Mouse (Mus musculus) liver, embryonic 16.5 days (tissue): ENCODE data around the gene Tmem213. TPM values are rescaled to one million over a fixed set of nuclear protein-coding genes. Genes with fewer than 3 reads are reported as not detected.
A peak's percentile ranks its signal among the peaks of the same experiment; 100 is the strongest.

Experiments
- ATAC-seq: fragments of 200-750 bp; cut with Nextera tagmentation; 2 replicates; pipeline ENCODE4 v1.8.0; 2017; ENCODE audit warnings: low read depth, mild to moderate bottlenecking, moderate number of reproducible peaks, moderate library complexity
- H3K27ac ChIP-seq: fragments of 300-500 bp; sonication (generic); 2 replicates; pipeline ENCODE4 v1.5.1; 2014; ENCODE audit warnings: mild to moderate bottlenecking, low read length
- H3K27me3 ChIP-seq: fragments of 300-500 bp; sonication (generic); 2 replicates; pipeline ENCODE4 v1.6.1; 2014; ENCODE audit warnings: low read depth, low read length, mixed read lengths; ENCODE audit not compliant: control insufficient read depth, insufficient read depth
- H3K36me3 ChIP-seq: fragments of 300-500 bp; sonication (generic); 2 replicates; pipeline ENCODE4 v1.6.1; 2014; ENCODE audit warnings: mild to moderate bottlenecking; ENCODE audit not compliant: control insufficient read depth, insufficient read depth
- H3K4me1 ChIP-seq: fragments of 300-500 bp; sonication (generic); 2 replicates; pipeline ENCODE4 v1.6.1; 2014; ENCODE audit warnings: low read depth, low read length, mixed read lengths; ENCODE audit not compliant: control insufficient read depth
- H3K4me2 ChIP-seq: fragments of 300-500 bp; sonication (generic); 2 replicates; pipeline ENCODE4 v1.6.1; 2014; ENCODE audit warnings: low read depth, low read length, mixed read lengths
- H3K4me3 ChIP-seq: fragments of 300-500 bp; sonication (generic); 2 replicates; pipeline ENCODE4 v1.5.1; 2014; ENCODE audit warnings: low read depth, mild to moderate bottlenecking, low read length
- H3K9ac ChIP-seq: fragments of 300-500 bp; sonication (generic); 2 replicates; pipeline ENCODE4 v1.6.1; 2014; ENCODE audit warnings: low read depth, low read length
- H3K9me3 ChIP-seq: fragments of 300-500 bp; sonication (generic); replicated peaks from 2 replicates; pipeline ENCODE4 v1.6.1; 2016; ENCODE audit warnings: low read length; ENCODE audit not compliant: control insufficient read depth
- WGBS: fragments of 180-500 bp; shearing (Covaris S2); extraction: QIAGEN DNeasy Blood & Tissue Kit; methylation state at CpG from one replicate; pipeline ENCODE4 v1.1.7; 2014; ENCODE audit not compliant: insufficient replicate concordance; 5-methylcytosine and 5-hydroxymethylcytosine counted together
- polyA plus RNA-seq: library from polyadenylated mRNA; unstranded; fragments of >200 nt; fragmentation: Nextera tagmentation; extraction: Ambion mirVana; gene quantifications from 2 replicates; pipeline ENCODE4 v1.2.1, GENCODE M21; 2015

Tmem213 gene
- polyA plus RNA-seq, 1 experiment from 2014 or later, result not detected

GRCm38 (mm10) chr6:38081727-38082341, 27.2 kb upstream of the Tmem213 start:
- Histone ChIP-seq H3K4me1 (no peaks in the 10 kb centered on the region; the same call in 1 of the 2 replicates), H3K36me3 (no peaks in the 10 kb centered on the region), H3K4me3 (no peak overlapping the region), H3K27ac (no peak overlapping the region), H3K27me3 (no peaks in the 10 kb centered on the region), H3K4me2 (no peak overlapping the region), H3K9me3 (no peaks in the 10 kb centered on the region), H3K9ac (no peak overlapping the region)
- WGBS, result 62% methylated on average over 11 of the region's 11 CpGs
- ATAC-seq, result peak; percentile 67

- no peak for ATAC-seq
- Histone ChIP-seq H3K9me3 (no peaks in the 10 kb centered on the region), H3K9ac (no peak overlapping the region), H3K4me1 (no peaks in the 10 kb centered on the region; the same call in 1 of the 2 replicates), H3K4me2 (no peak overlapping the region), H3K4me3 (no peak overlapping the region), H3K27ac (no peak overlapping the region), H3K36me3 (no peaks in the 10 kb centered on the region), H3K27me3 (no peaks in the 10 kb centered on the region)
- 37% methylated on average over 4 of the region's 4 CpGs for WGBS
Measured at GRCm38 (mm10) chr6:38083204-38083603, 25.9 kb upstream of the Tmem213 start.

- H3K27ac ChIP-seq, result no peak overlapping the region
- no peak for ATAC-seq
- no peak overlapping the region for H3K9ac ChIP-seq
- no peaks in the 10 kb centered on the region for H3K9me3 ChIP-seq
- no peaks in the 10 kb centered on the region for H3K27me3 ChIP-seq
- no peak overlapping the region for H3K4me2 ChIP-seq
- 65% methylated on average over 9 of the region's 9 CpGs for WGBS
- no peaks in the 10 kb centered on the region for H3K36me3 ChIP-seq
- H3K4me3 ChIP-seq, result no peak overlapping the region
- no peaks in the 10 kb centered on the region for H3K4me1 ChIP-seq
Measured at GRCm38 (mm10) chr6:38087242-38088026, 21.6 kb upstream of the Tmem213 start.

GRCm38 (mm10) chr6:38092539-38092938, 16.5 kb upstream of the Tmem213 start:
- no peaks in the 10 kb centered on the region for H3K4me1 ChIP-seq
- H3K9ac ChIP-seq, result no peak overlapping the region
- no peak for ATAC-seq
- no peaks in the 10 kb centered on the region for H3K36me3 ChIP-seq
- no peak overlapping the region for H3K4me2 ChIP-seq
- no peak overlapping the region for H3K4me3 ChIP-seq
- 78% methylated on average over 8 of the region's 8 CpGs for WGBS
- no peak overlapping the region for H3K27ac ChIP-seq
- H3K27me3 ChIP-seq, result no peaks in the 10 kb centered on the region
- H3K9me3 ChIP-seq, result no peaks in the 10 kb centered on the region

GRCm38 (mm10) chr6:38094701-38095100, 14.4 kb upstream of the Tmem213 start:
- H3K9ac ChIP-seq, result no peak overlapping the region
- no peaks in the 10 kb centered on the region for H3K36me3 ChIP-seq
- ATAC-seq, result no peak
- no peak overlapping the region for H3K4me2 ChIP-seq
- no peak overlapping the region for H3K27ac ChIP-seq
- H3K4me3 ChIP-seq, result no peak overlapping the region
- H3K27me3 ChIP-seq, result no peaks in the 10 kb centered on the region
- no peaks in the 10 kb centered on the region for H3K4me1 ChIP-seq
- H3K9me3 ChIP-seq, result no peaks in the 10 kb centered on the region
- 76% methylated on average over 10 of the region's 10 CpGs for WGBS

GRCm38 (mm10) chr6:38096961-38097370, 12.1 kb upstream of the Tmem213 start:
- WGBS, result 35% methylated on average over 5 of the region's 5 CpGs
- H3K4me3 ChIP-seq, result no peak overlapping the region
- no peak overlapping the region for H3K9ac ChIP-seq
- no peaks in the 10 kb centered on the region for H3K4me1 ChIP-seq
- H3K4me2 ChIP-seq, result no peak overlapping the region
- no peaks in the 10 kb centered on the region for H3K27me3 ChIP-seq
- H3K27ac ChIP-seq, result no peak overlapping the region
- no peaks in the 10 kb centered on the region for H3K9me3 ChIP-seq
- no peak for ATAC-seq
- no peaks in the 10 kb centered on the region for H3K36me3 ChIP-seq

- no peaks in the 10 kb centered on the region for H3K4me1 ChIP-seq
- 70% methylated on average over 7 of the region's 7 CpGs for WGBS
- ATAC-seq, result no peak
- H3K9ac ChIP-seq, result no peak overlapping the region
- no peaks in the 10 kb centered on the region for H3K9me3 ChIP-seq
- H3K36me3 ChIP-seq, result no peaks in the 10 kb centered on the region
- H3K27me3 ChIP-seq, result no peaks in the 10 kb centered on the region
- no peak overlapping the region for H3K27ac ChIP-seq
- H3K4me3 ChIP-seq, result no peak overlapping the region
- no peak overlapping the region for H3K4me2 ChIP-seq
Measured at GRCm38 (mm10) chr6:38102216-38102795, 6.7 kb upstream of the Tmem213 start.

GRCm38 (mm10) chr6:38103775-38104174, 5.3 kb upstream of the Tmem213 start:
- Histone ChIP-seq H3K27ac (no peak overlapping the region), H3K27me3 (no peaks in the 10 kb centered on the region), H3K4me1 (no peaks in the 10 kb centered on the region), H3K9ac (no peak overlapping the region), H3K36me3 (no peaks in the 10 kb centered on the region), H3K4me3 (no peak overlapping the region), H3K9me3 (no peaks in the 10 kb centered on the region), H3K4me2 (no peak overlapping the region)
- ATAC-seq, result 0 out of 2 replicates have a peak, but pooled peaks have one; percentile 30
- 22% methylated on average over 6 of the region's 6 CpGs for WGBS

GRCm38 (mm10) chr6:38105924-38106323, 3.1 kb upstream of the Tmem213 start:
- Histone ChIP-seq H3K27me3 (no peaks in the 10 kb centered on the region), H3K4me2 (no peak overlapping the region), H3K4me1 (no peaks in the 10 kb centered on the region), H3K9ac (no peak overlapping the region), H3K36me3 (no peaks in the 10 kb centered on the region), H3K9me3 (no peaks in the 10 kb centered on the region), H3K27ac (no peak overlapping the region), H3K4me3 (no peak overlapping the region)
- no peak for ATAC-seq
- WGBS, result 73% methylated on average over 9 of the region's 9 CpGs
